Mouse (Mus musculus) intestine, embryonic 14.5 days (tissue): ENCODE data around the gene Gm37240. TPM values are rescaled to one million over a fixed set of nuclear protein-coding genes. Genes with fewer than 3 reads are reported as not detected.

ENCODE experiments used
- ATAC-seq: fragments of 200-750 bp; cut with Nextera tagmentation; replicated peaks from 2 replicates; pipeline ENCODE4 v1.8.0; 2017; ENCODE audit warnings: low read depth, moderate number of reproducible peaks, moderate TSS enrichment, moderate library complexity; ENCODE audit not compliant: low FRiP score, low TSS enrichment
- DNase-seq: peaks from one replicate; pipeline ENCODE4 v3.0.0-alpha.2; 2018; ENCODE audit warnings: low spot score
- H3K27ac ChIP-seq: fragments of 300-500 bp; sonication (generic); 2 replicates; pipeline ENCODE4 v1.5.1; 2014; ENCODE audit warnings: low read depth, mild to moderate bottlenecking, control low read depth
- H3K27me3 ChIP-seq: fragments of 300-500 bp; sonication (generic); replicated peaks from 2 replicates; pipeline ENCODE4 v1.6.1; 2014; ENCODE audit warnings: low read length, control low read depth; ENCODE audit not compliant: control insufficient read depth, insufficient read depth
- H3K36me3 ChIP-seq: fragments of 300-500 bp; sonication (generic); 2 replicates; pipeline ENCODE4 v1.6.1; 2014; ENCODE audit warnings: low read length, control low read depth; ENCODE audit not compliant: control insufficient read depth, insufficient read depth
- H3K4me1 ChIP-seq: fragments of 300-500 bp; sonication (generic); replicated peaks from 2 replicates; pipeline ENCODE4 v1.6.1; 2014; ENCODE audit warnings: low read length, control low read depth, mixed read lengths; ENCODE audit not compliant: control insufficient read depth, insufficient read depth
- H3K4me2 ChIP-seq: fragments of 300-500 bp; sonication (generic); 2 replicates; pipeline ENCODE4 v1.6.1; 2014; ENCODE audit warnings: low read length
- H3K4me3 ChIP-seq: fragments of 300-500 bp; sonication (generic); 2 replicates; pipeline ENCODE4 v1.5.1; 2014; ENCODE audit warnings: low read depth, low read length, control low read depth, mixed read lengths
- H3K9ac ChIP-seq: fragments of 300-500 bp; sonication (generic); 2 replicates; pipeline ENCODE4 v1.6.1; 2014; ENCODE audit warnings: mild to moderate bottlenecking, low read length
- H3K9me3 ChIP-seq: fragments of 300-500 bp; sonication (generic); 2 replicates; pipeline ENCODE4 v1.6.1; 2016; ENCODE audit warnings: low read length, control low read depth; ENCODE audit not compliant: control insufficient read depth
- WGBS: fragments of 180-500 bp; shearing (Covaris S2); extraction: QIAGEN DNeasy Blood & Tissue Kit; methylation state at CpG from one replicate; pipeline ENCODE4 v1.1.7; 2014; 5-methylcytosine and 5-hydroxymethylcytosine counted together
- polyA plus RNA-seq: library from polyadenylated mRNA; unstranded; fragments of >200 nt; fragmentation: Nextera tagmentation; extraction: Ambion mirVana; gene quantifications from 2 replicates; pipeline ENCODE4 v1.2.1, GENCODE M21; 2014

Gm37240 gene
- polyA plus RNA-seq, 1 experiment from 2014 or later, result 5.3 TPM

DNA sequence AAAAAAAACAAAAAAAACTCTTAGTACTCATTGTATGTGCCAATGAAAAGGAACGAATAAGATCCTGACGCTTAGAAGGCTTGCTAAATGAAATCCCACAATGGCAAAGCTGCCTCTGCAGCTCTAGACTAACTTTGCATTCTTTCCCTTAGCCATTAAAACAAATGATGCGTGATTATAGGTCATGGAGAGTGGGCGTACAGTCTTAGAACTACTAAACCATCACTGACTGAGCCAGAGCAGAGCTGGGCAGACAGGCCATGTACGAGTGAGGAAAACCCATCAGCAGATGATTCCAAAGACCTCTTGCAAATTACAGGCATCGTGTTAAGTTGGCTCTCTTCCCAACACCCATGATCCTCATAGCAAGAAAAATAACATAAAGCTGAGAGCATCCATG lies 59.5 kb downstream of the Gm37240 start:
- no peak overlapping the region for H3K4me3 ChIP-seq
- no peak overlapping the region for H3K4me2 ChIP-seq
- no peaks in the 10 kb centered on the region; the same call in 1 of the 2 replicates for H3K4me1 ChIP-seq
- no peaks in the 10 kb centered on the region for H3K27me3 ChIP-seq
- no peaks in the 10 kb centered on the region for H3K36me3 ChIP-seq
- WGBS, result 80% methylated on average over 6 of the region's 6 CpGs
- no peaks in the 10 kb centered on the region for H3K9me3 ChIP-seq
- no peak overlapping the region for H3K9ac ChIP-seq
- H3K27ac ChIP-seq, result no peak overlapping the region
- DNase-seq, result no peak
- no peak for ATAC-seq

GRCm38 (mm10) chr3:85827283-85827682 lies 60.0 kb downstream of the Gm37240 start:
- no peak for DNase-seq
- no peaks in the 10 kb centered on the region for H3K36me3 ChIP-seq
- no peaks in the 10 kb centered on the region; the same call in 1 of the 2 replicates for H3K4me1 ChIP-seq
- WGBS, result 71% methylated on average over 4 of the region's 4 CpGs
- no peak overlapping the region for H3K9ac ChIP-seq
- H3K9me3 ChIP-seq, result no peaks in the 10 kb centered on the region
- no peak overlapping the region for H3K4me3 ChIP-seq
- no peak for ATAC-seq
- H3K27me3 ChIP-seq, result no peaks in the 10 kb centered on the region
- no peak overlapping the region for H3K4me2 ChIP-seq
- H3K27ac ChIP-seq, result no peak overlapping the region

GRCm38 (mm10) chr3:85820839-85821548 lies 66.3 kb downstream of the Gm37240 start:
- WGBS, result 68% methylated on average over 15 of the region's 15 CpGs
- H3K4me3 ChIP-seq, result no peak overlapping the region
- H3K4me1 ChIP-seq, result no peaks in the 10 kb centered on the region
- DNase-seq (no peak), ATAC-seq (no peak)
- no peaks in the 10 kb centered on the region for H3K36me3 ChIP-seq
- H3K9ac ChIP-seq, result no peak overlapping the region
- H3K27ac ChIP-seq, result no peak overlapping the region
- H3K4me2 ChIP-seq, result no peak overlapping the region
- H3K27me3 ChIP-seq, result no peaks in the 10 kb centered on the region
- no peaks in the 10 kb centered on the region for H3K9me3 ChIP-seq

- no peak for ATAC-seq
- H3K4me3 ChIP-seq, result no peak overlapping the region
- H3K4me1 ChIP-seq, result no peaks in the 10 kb centered on the region
- H3K9ac ChIP-seq, result no peak overlapping the region
- no peaks in the 10 kb centered on the region for H3K27me3 ChIP-seq
- DNase-seq, result no peak
- no peak overlapping the region for H3K27ac ChIP-seq
- no peaks in the 10 kb centered on the region for H3K9me3 ChIP-seq
- 77% methylated on average over 3 of the region's 3 CpGs for WGBS
- no peak overlapping the region for H3K4me2 ChIP-seq
- no peaks in the 10 kb centered on the region for H3K36me3 ChIP-seq
Measured at GRCm38 (mm10) chr3:85819319-85819718, 68.0 kb downstream of the Gm37240 start.

- Histone ChIP-seq H3K4me2 (no peak within 1 kb of the TSS), H3K9me3 (no peaks in the 10 kb centered on the region), H3K4me1 (no peaks in the 10 kb centered on the region), H3K4me3 (no peak within 1 kb of the TSS), H3K27ac (no peak within 1 kb of the TSS), H3K9ac (no peak within 1 kb of the TSS), H3K27me3 (no peaks in the 10 kb centered on the region), H3K36me3 (no peaks in the 10 kb centered on the region)
- no peak for ATAC-seq
- DNase-seq, result no peak
- WGBS, result 88% methylated on average over 2 of the region's 2 CpGs
Measured at GRCm38 (mm10) chr3:85817191-85817590, 70.1 kb downstream of the Gm37240 start, which contains the start of gene Fam160a1. Gene Fam160a1, minus strand, starts transcription at chr3:85817291.

- ATAC-seq, result no peak
- no peak for DNase-seq
Measured at GRCm38 (mm10) chr3:85814241-85814640, 73.1 kb downstream of the Gm37240 start.

DNA sequence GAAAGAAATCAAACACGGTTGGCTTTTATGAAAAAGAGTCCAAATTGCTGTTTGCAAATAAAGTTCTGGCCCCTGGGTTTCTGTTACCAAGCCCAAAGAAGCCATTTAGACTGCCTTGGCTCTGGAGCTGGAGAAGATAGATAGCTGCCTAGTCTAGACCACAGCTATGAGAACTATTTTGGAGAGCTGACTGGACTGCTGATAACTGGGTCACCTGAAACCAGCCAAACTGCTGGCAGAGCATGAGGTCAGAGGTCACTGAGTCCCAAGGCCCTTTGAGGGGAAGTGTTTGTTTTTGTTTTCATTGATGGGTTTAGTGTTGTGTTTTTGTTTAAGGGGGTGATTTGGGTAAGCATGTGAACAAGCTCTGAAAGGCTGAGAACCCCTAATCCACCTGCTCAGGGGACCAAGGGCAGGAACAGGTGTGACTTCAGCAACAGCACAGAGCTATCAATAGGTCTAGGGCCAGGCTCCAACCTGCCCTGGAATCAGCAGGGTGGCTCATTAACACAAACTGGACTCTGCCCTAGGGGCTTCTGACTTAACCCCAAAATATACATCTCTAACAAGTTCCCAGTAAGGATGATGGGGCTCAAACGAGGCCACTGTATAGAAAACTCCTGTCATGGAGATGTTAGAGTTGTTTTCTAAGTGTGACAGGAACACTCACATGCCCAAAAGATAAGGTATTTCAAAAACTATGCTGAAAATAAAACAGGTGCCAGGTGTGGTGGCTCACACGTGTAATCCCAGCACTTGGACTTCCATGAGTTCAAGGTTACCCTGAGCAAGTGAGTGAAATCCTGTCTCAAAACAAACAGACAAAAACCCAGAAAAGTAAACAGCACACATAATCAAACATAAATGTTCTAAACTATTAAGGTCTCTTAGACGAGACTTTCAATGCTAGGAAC lies 74.0 kb downstream of the Gm37240 start:
- DNase-seq, result no peak
- no peaks in the 10 kb centered on the region for H3K27me3 ChIP-seq
- 44% methylated on average over 4 of the region's 4 CpGs for WGBS

More at GRCm38 (mm10) chr3:85814241-85814640, 73.1 kb downstream of the Gm37240 start:
- Histone ChIP-seq H3K27ac (no peak overlapping the region), H3K27me3 (no peaks in the 10 kb centered on the region), H3K36me3 (no peaks in the 10 kb centered on the region), H3K9me3 (no peaks in the 10 kb centered on the region), H3K4me1 (no peaks in the 10 kb centered on the region), H3K4me3 (no peak overlapping the region), H3K4me2 (no peak overlapping the region), H3K9ac (no peak overlapping the region)
- 43% methylated on average over 7 of the region's 7 CpGs for WGBS

GRCm38 (mm10) chr3:85812010-85812409 lies 75.3 kb downstream of the Gm37240 start:
- H3K27me3 ChIP-seq, result no peaks in the 10 kb centered on the region
- ATAC-seq (no peak), DNase-seq (no peak)
- no peaks in the 10 kb centered on the region for H3K36me3 ChIP-seq
- no peaks in the 10 kb centered on the region for H3K4me1 ChIP-seq
- no peak overlapping the region for H3K4me3 ChIP-seq
- WGBS, result 86% methylated on average over 5 of the region's 5 CpGs
- H3K4me2 ChIP-seq, result no peak overlapping the region
- no peak overlapping the region for H3K27ac ChIP-seq
- H3K9ac ChIP-seq, result no peak overlapping the region
- H3K9me3 ChIP-seq, result no peaks in the 10 kb centered on the region

More for the DNA sequence above, 74.0 kb downstream of the Gm37240 start:
- Histone ChIP-seq H3K4me1 (no peaks in the 10 kb centered on the region), H3K27ac (no peak overlapping the region), H3K9ac (no peak overlapping the region), H3K4me3 (no peak overlapping the region), H3K36me3 (no peaks in the 10 kb centered on the region), H3K4me2 (no peak overlapping the region), H3K9me3 (no peaks in the 10 kb centered on the region)
- ATAC-seq, result no peak
